Mouse (Mus musculus): Measurements from ENCODE around the gene Macrod1.

GRCm38 (mm10) chr19:7136714-7137498, 80.3 kb downstream of the Macrod1 start:
- TF ChIP-seq POLR2A (IDR thresholded peaks at IDR 0.05; ENCODE audit: borderline replicate concordance, extremely low read depth, insufficient read depth, insufficient read length, poor library complexity, severe bottlenecking) (no peak), CTCF (IDR thresholded peaks at IDR 0.05; ENCODE audit: borderline replicate concordance, extremely low read depth, insufficient read depth, insufficient read length) (no peak)

Data from brain, embryonic 14.5 days (tissue).